Mouse (Mus musculus) MEL (cell line): Measurements from ENCODE around the gene Parp9. TPM values are rescaled to one million over a fixed set of nuclear protein-coding genes. Genes with fewer than 3 reads are reported as not detected.
A peak's percentile ranks its signal among the peaks of the same experiment; 100 is the strongest.

ENCODE experiments used
- DNase-seq: peaks from one replicate; pipeline ENCODE4 v3.0.0; 2011; ENCODE audit warnings: low read depth, low spot score
- H3K27ac ChIP-seq: 2 replicates; pipeline ENCODE4 v1.5.1; 2012; ENCODE audit warnings: low read depth, mild to moderate bottlenecking, control low read depth, low read length, moderate library complexity; ENCODE audit not compliant: control insufficient read depth
- H3K27me3 ChIP-seq, 2 experiments: fragments of 150-350 bp in 1 of 2; sonication (generic) in 1 of 2; 2 replicates each; pipeline ENCODE4 v1.6.1; 2012; ENCODE audit warnings: low read length in 2 of 2, mild to moderate bottlenecking in 2 of 2, improper control_type of control experiment in 1 of 2, moderate library complexity in 1 of 2; ENCODE audit not compliant: insufficient read depth in 2 of 2, control insufficient read depth in 1 of 2
- H3K36me3 ChIP-seq, 2 experiments: 2 replicates each; pipeline ENCODE4 v1.6.1; 2012 to 2014; ENCODE audit warnings: low read length in 2 of 2, improper control_type of control experiment in 1 of 2, inconsistent platforms in 1 of 2, mild to moderate bottlenecking in 1 of 2; ENCODE audit not compliant: insufficient read depth in 2 of 2, control insufficient read depth in 1 of 2
- H3K4me1 ChIP-seq, 2 experiments: fragments of 150-350 bp in 1 of 2; sonication (generic) in 1 of 2; 2 replicates each; pipeline ENCODE4 v1.6.1; 2012; ENCODE audit warnings: low read length in 2 of 2, improper control_type of control experiment in 1 of 2, mild to moderate bottlenecking in 1 of 2; ENCODE audit not compliant: insufficient read depth in 2 of 2, control insufficient read depth in 1 of 2
- H3K4me3 ChIP-seq, 2 experiments: fragments of 150-350 bp in 1 of 2; sonication (generic) in 1 of 2; 2 replicates each; pipeline ENCODE4 v1.5.1; 2012; ENCODE audit warnings: low read depth in 2 of 2, low read length in 2 of 2, mild to moderate bottlenecking in 2 of 2, moderate library complexity in 2 of 2, control low read depth in 1 of 2, improper control_type of control experiment in 1 of 2; ENCODE audit not compliant: control insufficient read depth in 1 of 2, insufficient read depth in 1 of 2
- H3K79me2 ChIP-seq: 2 replicates; pipeline ENCODE4 v1.6.1; 2012; ENCODE audit warnings: mild to moderate bottlenecking, low read length, moderate library complexity; ENCODE audit not compliant: control insufficient read depth, poor library complexity, insufficient read depth
- H3K9ac ChIP-seq: 2 replicates; pipeline ENCODE4 v1.6.1; 2012; ENCODE audit warnings: low read depth, mild to moderate bottlenecking, control low read depth, low read length, moderate library complexity; ENCODE audit not compliant: control insufficient read depth, poor library complexity, severe bottlenecking
- H3K9me3 ChIP-seq: fragments of 150-350 bp; sonication (generic); replicated peaks from 2 replicates; pipeline ENCODE4 v1.6.1; 2012; ENCODE audit warnings: mild to moderate bottlenecking, low read length, improper control_type of control experiment, moderate library complexity; ENCODE audit not compliant: insufficient read depth
- BHLHE40 ChIP-seq: IDR thresholded peaks from 2 replicates; pipeline ENCODE4 v1.6.1; 2012; ENCODE audit warnings: low read depth, mild to moderate bottlenecking, inconsistent platforms, low read length, improper control_type of control experiment, borderline replicate concordance
- CHD1 ChIP-seq: IDR thresholded peaks from 2 replicates; pipeline ENCODE4 v1.6.1; 2012; ENCODE audit warnings: low read depth, mild to moderate bottlenecking, inconsistent platforms, low read length, improper control_type of control experiment
- CHD2 ChIP-seq: IDR thresholded peaks from 2 replicates; pipeline ENCODE4 v1.6.1; 2011; ENCODE audit warnings: low read length, improper control_type of control experiment
- CTCF ChIP-seq, 3 experiments: IDR thresholded peaks in 2 of 3; conservative IDR thresholded peaks in 1 of 3; 2 replicates each; pipeline ENCODE4 v1.5.1; 2011 to 2012; ENCODE audit warnings: low read length in 3 of 3, low read depth in 2 of 3, mild to moderate bottlenecking in 2 of 3, improper control_type of control experiment in 1 of 3, inconsistent platforms in 1 of 3, mixed read lengths in 1 of 3, moderate library complexity in 1 of 3; ENCODE audit not compliant: control insufficient read depth in 1 of 3, insufficient read depth in 1 of 3, poor library complexity in 1 of 3, severe bottlenecking in 1 of 3
- EP300 ChIP-seq, 2 experiments: IDR thresholded peaks; 2 replicates each; pipeline ENCODE4 v1.6.1; 2011; ENCODE audit warnings: improper control_type of control experiment in 2 of 2, low read length in 2 of 2, low read depth in 1 of 2, mild to moderate bottlenecking in 1 of 2
- GABPA ChIP-seq: IDR thresholded peaks from 2 replicates; pipeline ENCODE4 v1.6.1; 2012; ENCODE audit warnings: low read depth, mild to moderate bottlenecking, inconsistent platforms, low read length, improper control_type of control experiment, moderate library complexity
- GATA1 ChIP-seq: IDR thresholded peaks from 2 replicates; pipeline ENCODE4 v1.6.1; 2011; ENCODE audit warnings: low read depth, low read length, improper control_type of control experiment
- KAT2A ChIP-seq: conservative IDR thresholded peaks from 2 replicates; pipeline ENCODE4 v1.6.1; 2012; ENCODE audit warnings: low read depth, low read length, improper control_type of control experiment, inconsistent platforms
- MAX ChIP-seq: IDR thresholded peaks from 2 replicates; pipeline ENCODE4 v1.6.1; 2011; ENCODE audit warnings: low read length, improper control_type of control experiment
- MYB ChIP-seq: IDR thresholded peaks from 2 replicates; pipeline ENCODE4 v1.6.1; 2011; ENCODE audit warnings: mild to moderate bottlenecking, low read depth, low read length, improper control_type of control experiment
- RAD21 ChIP-seq: IDR thresholded peaks from 2 replicates; pipeline ENCODE4 v1.6.1; 2011; ENCODE audit warnings: mild to moderate bottlenecking, low read depth, low read length, improper control_type of control experiment
- SMC3 ChIP-seq: IDR thresholded peaks from 2 replicates; pipeline ENCODE4 v1.6.1; 2011; ENCODE audit warnings: low read depth, low read length, improper control_type of control experiment
- TAL1 ChIP-seq: IDR thresholded peaks from 2 replicates; pipeline ENCODE4 v1.6.1; 2012; ENCODE audit warnings: mild to moderate bottlenecking, inconsistent platforms, low read length, moderate library complexity, mixed read lengths
- USF1 ChIP-seq: IDR thresholded peaks from 2 replicates; pipeline ENCODE4 v1.6.1; 2014; ENCODE audit warnings: low read depth, mild to moderate bottlenecking, inconsistent platforms, low read length, improper control_type of control experiment, moderate library complexity
- USF2 ChIP-seq, 2 experiments: IDR thresholded peaks; 2 replicates each; pipeline ENCODE4 v1.6.1; 2011 to 2012; ENCODE audit warnings: improper control_type of control experiment in 2 of 2, low read length in 2 of 2, borderline replicate concordance in 1 of 2, inconsistent platforms in 1 of 2, low read depth in 1 of 2, mild to moderate bottlenecking in 1 of 2; ENCODE audit not compliant: insufficient read depth in 1 of 2
- ZC3H11A ChIP-seq: IDR thresholded peaks from 2 replicates; pipeline ENCODE4 v1.6.1; 2012; ENCODE audit warnings: low read depth, mild to moderate bottlenecking, inconsistent platforms, low read length, improper control_type of control experiment
- ZKSCAN1 ChIP-seq: IDR thresholded peaks from 2 replicates; pipeline ENCODE4 v1.6.1; 2012; ENCODE audit warnings: low read depth, mild to moderate bottlenecking, inconsistent platforms, low read length, improper control_type of control experiment, moderate library complexity
- ZMIZ1 ChIP-seq: IDR thresholded peaks from 2 replicates; pipeline ENCODE4 v1.6.1; 2012; ENCODE audit warnings: low read depth, mild to moderate bottlenecking, inconsistent platforms, low read length, improper control_type of control experiment, moderate library complexity
- polyA plus RNA-seq, 2 experiments: library from polyadenylated mRNA; stranded (reverse) in 1 of 2; unstranded in 1 of 2; fragments of >175 nt in 1 of 2; fragments of >200 nt in 1 of 2; gene quantifications; 2 replicates each; pipeline versions ENCODE4 v1.2.1 to v1.2.4; 2012; ENCODE audit warnings: low replicate concordance in 2 of 2, low read depth in 1 of 2; ENCODE audit not compliant: insufficient read length in 2 of 2, insufficient read depth in 1 of 2, missing spikeins in 1 of 2
- total RNA-seq: library from RNA; depleted of rRNA; stranded (reverse); fragments of 300-350 nt; gene quantifications from 2 replicates; pipeline ENCODE4 v1.2.3, GENCODE M21; 2012

Gene Parp9
- total and polyA plus RNA-seq, 3 experiments, result 3.4 to 5.3 TPM; not detected in 1

GRCm38 (mm10) chr16:35907432-35908201 lies 30.7 kb upstream of the Parp9 start (continued):
- TF ChIP-seq BHLHE40, result no peak
- peak; percentile 92 for TF ChIP-seq MAX
- peak; percentile 50 for TF ChIP-seq GATA1
- TF ChIP-seq TAL1, result no peak
- no peak for TF ChIP-seq GABPA
- no peak for TF ChIP-seq CHD2
- peak; percentile 59 to 78 for TF ChIP-seq EP300 (IDR thresholded peaks at IDR 0.05; ENCODE audit: low read depth in 1 of 2, low read length in 2 of 2)
- 0 out of 4 replicates have a peak, but pooled peaks of 1 of the 2 experiments have one; percentile 17 for TF ChIP-seq USF2 (IDR thresholded peaks at IDR 0.05; ENCODE audit: borderline replicate concordance in 1 of 2, insufficient read depth in 1 of 2, low read depth in 1 of 2, low read length in 2 of 2)
- TF ChIP-seq MYB, result no peak
- peak; percentile 72; the same call in 1 of the 2 replicates for TF ChIP-seq USF1
- no peak for TF ChIP-seq KAT2A
- no peak for TF ChIP-seq ZMIZ1
- no peak for TF ChIP-seq SMC3
- TF ChIP-seq, all 39 proteins: peak for 11

- no peaks in the 10 kb centered on the region for H3K27me3 ChIP-seq
- H3K9ac ChIP-seq, result no peak overlapping the region
- H3K4me1 ChIP-seq, result peaks cover 0 to 10% of the 10 kb centered on the region in 2 experiments; a peak in 2 of 4 replicates
- no peak overlapping the region for H3K4me3 ChIP-seq
- no peak for DNase-seq
- TF ChIP-seq GATA1 (0 out of 2 replicates have a peak, but pooled peaks have one; percentile 11), ZC3H11A (no peak)
- H3K27ac ChIP-seq, result no peak overlapping the region
- H3K79me2 ChIP-seq, result no peaks in the 10 kb centered on the region
- H3K36me3 ChIP-seq, result peaks cover 0 to 10% of the 10 kb centered on the region in 2 experiments; a peak in 2 of 4 replicates
- no peaks in the 10 kb centered on the region for H3K9me3 ChIP-seq
Observed at GRCm38 (mm10) chr16:35911449-35911848, 26.8 kb upstream of the Parp9 start.

GRCm38 (mm10) chr16:35913526-35913925 lies 24.7 kb upstream of the Parp9 start:
- H3K9me3 ChIP-seq, result no peaks in the 10 kb centered on the region
- no peak overlapping the region for H3K27ac ChIP-seq
- H3K27me3 ChIP-seq, result no peaks in the 10 kb centered on the region
- 0 out of 4 replicates have a peak, but pooled peaks cover 0 to 2% of the 10 kb centered on the region in 2 experiments for H3K4me1 ChIP-seq
- H3K79me2 ChIP-seq, result no peaks in the 10 kb centered on the region
- no peaks in the 10 kb centered on the region; a peak in 1 of 4 replicates for H3K36me3 ChIP-seq
- peak; percentile 72 for DNase-seq
- no peak overlapping the region for H3K4me3 ChIP-seq
- H3K9ac ChIP-seq, result no peak overlapping the region
- TF ChIP-seq CHD2, result no peak
- no peak for TF ChIP-seq CHD1
- peak; percentile 78 for TF ChIP-seq SMC3
- peak; percentile 46 to 78 (median 60) for TF ChIP-seq CTCF (IDR thresholded peaks at IDR 0.05 in 2 of 3, conservative IDR thresholded peaks at IDR 0.05 in 1 of 3; ENCODE audit: control insufficient read depth in 1 of 3, insufficient read depth in 1 of 3, low read depth in 2 of 3, low read length in 3 of 3, poor library complexity in 1 of 3, severe bottlenecking in 1 of 3)
- peak; percentile 81 for TF ChIP-seq RAD21
- TF ChIP-seq ZC3H11A, result peak; percentile 57
- peak; percentile 52; the same call in 1 of the 2 replicates for TF ChIP-seq ZKSCAN1
